Mouse (Mus musculus) hematopoietic stem cell, adult 5-6 weeks (primary cell): ENCODE measurements around the gene Zfp697. TPM values are rescaled to one million over a fixed set of nuclear protein-coding genes. Genes with fewer than 3 reads are reported as not detected.
"Not testable (repeated sequence)": the region's sequence is repeated elsewhere in the genome, so short reads cannot be mapped to it uniquely, and the experiment has no call there.

Experiments
- ATAC-seq, 2 experiments: fragments of 125-278 bp in 1 of 2; replicated peaks in 1 of 2; 2 replicates each; pipeline ENCODE4 v1.8.0; 2016 to 2017; ENCODE audit warnings: inconsistent platforms in 2 of 2, mild to moderate bottlenecking in 2 of 2, moderate number of reproducible peaks in 2 of 2, low read depth in 1 of 2, moderate TSS enrichment in 1 of 2; ENCODE audit not compliant: low FRiP score in 2 of 2, poor library complexity in 2 of 2, severe bottlenecking in 2 of 2, insufficient read depth in 1 of 2, low TSS enrichment in 1 of 2
- total RNA-seq: library from RNA; stranded (forward); fragments of 172-1452, 232-1000 nt; gene quantifications from 2 replicates; pipeline ENCODE4 v1.2.3, GENCODE M21; 2017

Gene Zfp697
- total RNA-seq, 1 experiment from 2014 or later: 1.3 TPM

GRCm38 (mm10) chr3:98407261-98407780, 25.1 kb downstream of the Zfp697 start:
- not testable (repeated sequence) for ATAC-seq

GRCm38 (mm10) chr3:98410619-98411580, 28.6 kb downstream of the Zfp697 start:
- peak; percentile 61 to 62 for ATAC-seq

GRCm38 (mm10) chr3:98413733-98414132, 31.5 kb downstream of the Zfp697 start:
- no peak for ATAC-seq

- no peak for ATAC-seq
Measured at GRCm38 (mm10) chr3:98414296-98414695, 32.0 kb downstream of the Zfp697 start.

DNA sequence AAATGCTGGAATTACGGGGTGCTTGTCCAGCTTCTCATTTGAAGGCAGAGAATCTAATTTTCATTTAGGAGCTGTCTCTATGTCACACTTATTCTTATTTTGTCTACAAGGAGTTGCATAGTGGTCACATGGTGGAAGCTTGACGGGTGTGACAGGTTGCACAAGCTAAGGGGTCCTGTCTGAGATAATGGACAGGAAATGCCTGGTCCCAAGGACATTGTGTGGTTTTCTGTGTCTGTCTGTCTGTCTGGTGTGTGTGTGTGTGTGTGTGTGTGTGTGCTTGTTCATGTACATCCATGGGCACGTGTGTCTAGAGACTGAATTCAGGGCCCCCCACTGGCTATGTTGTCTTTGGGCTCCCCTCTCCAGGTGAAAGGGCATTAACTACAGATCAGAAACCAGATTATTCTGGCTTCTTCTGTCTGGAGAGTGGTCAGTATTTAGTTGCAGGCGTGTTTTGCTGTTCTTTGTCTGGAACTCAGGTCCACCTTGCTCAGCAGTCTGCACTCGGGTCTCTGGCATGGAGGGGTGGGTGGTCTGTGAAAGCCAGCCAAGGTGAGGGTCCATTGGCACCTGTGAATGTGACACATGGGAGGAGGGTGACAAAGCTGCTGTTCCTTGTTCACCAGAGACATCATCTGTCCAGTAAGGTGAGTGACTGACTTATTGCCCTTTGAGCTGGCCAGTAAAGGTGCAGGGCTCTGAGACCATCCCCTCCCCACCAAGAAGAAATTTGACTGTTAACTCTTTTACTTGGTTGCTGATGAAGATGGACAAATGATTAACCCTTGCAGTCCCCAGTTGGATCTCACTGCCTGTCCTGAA, 34.4 kb downstream of the Zfp697 start:
- ATAC-seq: no peak; a peak in 1 of 4 replicates

DNA sequence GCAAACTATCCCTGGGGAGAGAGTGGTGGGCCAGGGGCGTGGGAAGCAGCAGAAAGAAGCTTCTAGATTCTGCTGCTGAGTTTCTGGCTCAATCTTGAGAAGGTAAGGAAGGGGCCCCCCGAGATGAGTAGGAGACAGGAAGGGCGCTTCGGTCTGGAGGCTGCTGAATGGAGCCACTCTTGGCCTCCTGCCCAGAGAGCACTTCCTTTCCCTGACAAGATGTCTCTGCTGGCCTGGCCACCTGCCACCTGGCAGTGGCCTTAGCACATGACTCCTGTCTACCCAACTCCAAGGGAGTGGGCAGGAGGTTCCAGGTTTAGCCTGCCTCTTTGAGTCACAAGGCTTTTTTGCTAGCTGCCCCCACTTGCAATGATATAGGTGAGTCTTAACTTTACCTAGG, 35.1 kb downstream of the Zfp697 start:
- ATAC-seq: peak; percentile 91

DNA sequence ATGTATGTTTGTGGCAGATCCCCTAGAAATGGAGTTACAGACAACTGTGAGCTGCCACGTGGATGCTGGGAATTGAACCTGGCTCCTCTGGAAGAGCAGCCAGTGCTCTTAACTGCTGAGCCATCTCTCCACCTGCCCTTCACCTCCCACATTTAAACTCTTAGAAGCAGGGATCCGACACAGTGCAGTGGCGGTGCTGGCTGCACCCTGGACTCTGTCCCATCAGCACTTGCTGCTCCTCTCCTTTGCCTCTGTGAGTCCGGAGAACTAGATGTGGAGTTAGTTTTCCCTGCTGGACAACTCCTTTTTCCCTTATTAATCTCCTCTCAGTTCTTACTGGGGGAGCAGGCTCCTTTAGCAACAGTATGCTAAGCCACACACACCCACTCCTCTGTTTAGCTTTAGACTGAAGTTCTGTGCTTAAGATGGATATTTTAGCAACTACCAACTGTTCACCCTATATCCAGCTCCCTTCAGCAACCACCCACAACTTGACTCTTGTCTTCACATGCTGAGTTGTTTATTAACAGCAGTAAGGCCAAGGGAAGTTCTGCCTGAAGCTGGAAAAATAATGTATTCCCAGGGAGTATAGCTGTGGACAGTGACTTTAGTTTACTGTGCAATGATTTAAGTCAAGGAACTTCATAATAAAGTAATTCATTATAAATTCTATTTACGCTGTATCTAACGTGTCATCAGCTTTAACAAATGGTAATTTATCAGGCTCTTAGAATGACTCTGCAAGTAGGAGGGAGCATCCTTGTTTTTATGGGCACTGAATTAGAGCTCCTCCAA, 36.9 kb downstream of the Zfp697 start:
- ATAC-seq: no peak

GRCm38 (mm10) chr3:98419786-98420070, 37.5 kb downstream of the Zfp697 start:
- no peak for ATAC-seq

- no peak for ATAC-seq
Measured at GRCm38 (mm10) chr3:98422926-98423325, 40.7 kb downstream of the Zfp697 start.

DNA sequence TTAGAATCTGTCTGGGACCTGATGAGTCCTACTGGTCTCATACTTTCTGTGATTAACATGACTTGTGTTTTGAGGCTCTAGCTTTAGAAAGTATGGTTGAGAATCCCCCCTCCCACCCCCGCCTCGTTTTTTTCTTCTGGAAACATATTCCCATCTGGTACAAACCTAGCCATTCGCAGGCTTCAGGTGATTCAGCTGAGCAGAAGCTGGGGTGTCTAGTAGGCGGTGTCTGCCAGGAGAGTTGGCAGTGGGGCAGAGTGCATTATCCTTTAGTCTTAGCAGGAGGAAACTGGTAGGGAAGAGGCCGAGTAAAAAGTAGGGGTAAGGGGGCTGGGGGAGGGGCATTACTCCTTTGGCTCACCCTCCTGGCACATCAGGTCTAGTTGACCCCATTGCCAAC, 44.5 kb downstream of the Zfp697 start:
- ATAC-seq: no peak

GRCm38 (mm10) chr3:98427260-98427599, 45.0 kb downstream of the Zfp697 start:
- ATAC-seq: peak in 1 of 2 experiments; percentile 31; a peak in 2 of 4 replicates

DNA sequence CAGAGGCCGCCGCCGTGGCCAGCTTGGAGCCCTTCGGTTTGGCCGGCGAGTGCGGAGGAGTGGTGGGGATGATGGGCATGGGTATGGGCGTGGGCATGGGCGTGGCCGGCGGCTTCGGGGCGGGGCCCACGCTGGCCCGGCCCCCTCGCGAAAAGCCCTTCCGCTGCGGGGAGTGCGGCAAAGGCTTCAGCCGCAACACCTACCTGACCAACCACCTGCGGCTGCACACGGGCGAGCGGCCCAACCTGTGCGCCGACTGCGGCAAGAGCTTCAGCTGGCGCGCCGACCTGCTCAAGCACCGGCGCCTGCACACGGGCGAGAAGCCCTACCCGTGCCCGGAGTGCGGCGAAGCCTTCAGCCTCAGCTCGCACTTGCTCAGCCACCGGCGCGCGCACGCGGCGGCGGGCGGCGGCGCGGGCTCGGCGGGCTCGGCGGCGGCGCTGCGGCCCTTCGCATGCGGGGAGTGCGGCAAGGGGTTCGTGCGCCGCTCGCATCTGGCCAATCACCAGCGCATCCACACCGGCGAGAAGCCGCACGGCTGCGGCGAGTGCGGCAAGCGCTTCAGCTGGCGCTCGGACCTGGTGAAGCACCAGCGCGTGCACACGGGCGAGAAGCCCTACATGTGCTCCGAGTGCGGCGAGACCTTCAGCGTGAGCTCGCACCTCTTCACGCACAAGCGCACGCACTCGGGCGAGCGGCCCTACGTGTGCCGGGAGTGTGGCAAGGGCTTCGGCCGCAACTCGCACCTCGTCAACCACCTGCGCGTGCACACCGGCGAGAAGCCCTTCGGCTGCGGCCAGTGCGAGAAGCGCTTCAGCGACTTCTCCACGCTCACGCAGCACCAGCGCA, 45.6 kb downstream of the Zfp697 start:
- ATAC-seq: peak; percentile 54 to 89

DNA sequence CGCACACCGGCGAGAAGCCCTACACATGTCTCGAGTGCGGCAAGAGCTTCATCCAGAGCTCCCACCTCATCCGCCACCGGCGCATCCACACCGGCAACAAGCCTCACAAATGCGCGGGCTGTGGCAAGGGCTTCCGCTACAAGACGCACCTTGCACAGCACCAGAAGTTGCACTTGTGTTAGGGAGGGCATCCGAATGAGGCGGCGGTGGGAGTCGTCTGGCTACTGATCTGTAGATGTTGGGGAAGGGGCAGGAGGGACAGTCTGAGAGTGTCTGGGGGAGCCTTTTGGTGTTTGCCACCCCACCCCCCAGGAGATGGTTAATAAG, 46.2 kb downstream of the Zfp697 start:
- peak in 1 of 2 experiments; percentile 29; a peak in 1 of 4 replicates for ATAC-seq

- ATAC-seq: peak in 1 of 2 experiments; percentile 42; a peak in 2 of 4 replicates
Measured at GRCm38 (mm10) chr3:98428928-98429525, 46.8 kb downstream of the Zfp697 start.

DNA sequence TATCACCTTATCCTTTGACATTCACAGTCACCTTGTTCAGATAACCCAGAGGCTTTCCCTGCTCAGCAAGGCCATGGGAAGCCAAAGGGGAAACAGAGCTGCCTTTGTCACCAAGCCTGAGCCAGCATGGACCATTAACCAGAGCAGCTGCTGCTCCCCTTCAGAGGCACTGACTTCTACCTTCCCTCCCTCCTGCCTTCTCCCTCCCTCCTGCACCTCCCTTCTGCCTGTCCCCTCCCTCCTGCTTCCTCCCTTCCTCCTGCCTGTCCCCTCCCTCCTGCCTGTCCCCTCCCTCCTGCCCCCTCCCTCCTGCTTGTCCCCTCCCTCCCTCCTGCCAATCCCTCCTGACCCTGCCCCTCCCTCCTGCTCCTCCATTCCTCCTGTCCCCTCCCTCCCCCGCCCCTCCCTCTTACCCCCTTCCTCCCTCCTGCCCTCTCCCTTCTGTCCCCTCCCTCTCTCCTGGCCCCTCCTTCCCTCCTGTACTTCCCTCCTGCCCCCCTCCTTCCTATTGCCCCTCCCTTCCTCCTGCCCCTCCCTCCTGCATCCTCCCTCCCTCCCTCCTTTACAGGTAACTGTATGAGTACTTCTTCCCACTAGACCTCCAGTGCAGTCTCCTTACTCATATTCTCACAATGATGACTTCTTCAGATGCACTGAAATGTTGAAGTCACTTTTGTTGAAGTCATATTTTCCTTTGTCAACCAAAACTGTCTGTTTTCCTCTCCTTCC, 52.0 kb downstream of the Zfp697 start:
- peak; percentile 65 to 66 for ATAC-seq

DNA sequence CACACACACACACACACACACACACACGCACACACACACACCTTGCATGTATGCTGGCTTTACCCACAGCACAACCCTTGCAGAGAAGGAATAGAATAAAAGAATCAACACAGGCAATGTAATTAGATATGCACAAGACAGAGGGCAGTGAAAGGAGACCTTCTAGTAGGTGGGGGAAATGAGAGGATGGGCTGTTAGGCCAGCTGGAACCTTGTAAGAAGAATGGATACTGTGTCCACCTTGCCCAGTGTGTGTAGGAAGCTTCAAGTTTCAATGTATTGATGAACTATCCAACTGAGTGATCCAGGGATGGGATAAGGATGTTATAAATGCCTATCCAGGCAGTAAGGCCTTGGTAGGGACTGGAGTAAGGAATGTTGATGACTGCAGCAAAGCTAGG, 52.8 kb downstream of the Zfp697 start:
- ATAC-seq: no peak
